In genomic region chr10:95336781-95337544, GRCm38 (mm10) we compare ENCODE assay signal across 11 mouse cellular contexts. TPM values are rescaled to one million over a fixed set of nuclear protein-coding genes. Genes with fewer than 3 reads are reported as not detected.
DNase-seq lines count a peak whose midpoint lies in the region; ATAC-seq and TF ChIP-seq lines count a peak whose summit lies in the region.
"Had no signal": no experiment of that assay in that cellular context is flagged by ENCODE, and none has a peak within 500 bp of the region (broad histone marks: within the 10 kb centered on the region; RNA-seq: fewer than 3 reads in every experiment).

No protein-coding gene starts in this region.

- TF ChIP-seq CTCF in Patski (IDR thresholded peaks at IDR 0.05) = no peak

- CTCF ChIA-PET in Patski (lab: Charles Lee) = no interaction called here

- peak; percentile 43; the same call in 1 of the 2 replicates for ATAC-seq in hindbrain, embryonic 12.5 days (ENCODE audit: low FRiP score)
- peak; percentile 62 for ATAC-seq in Patski
- peak; percentile 48; the same call in 1 of the 2 replicates for ATAC-seq in heart, embryonic 12.5 days (ENCODE audit: insufficient number of reproducible peaks, low FRiP score)
- ATAC-seq in midbrain, embryonic 14.5 days (ENCODE audit: low FRiP score, low TSS enrichment) = no peak
- ATAC-seq in activated CD4-positive, CD25-positive, alpha-beta regulatory T cell, adult 4 months = no peak
- ATAC-seq: CD4-positive, CD25-positive, alpha-beta regulatory T cell, adult 4 months; liver, postnatal 0 days had no signal

- POLR2A ChIA-PET in Patski (lab: Charles Lee) = interaction anchor here (1.5 kb wide), 1 partner anchor 12 kb away, joined by 3 read pairs; no protein-coding TSS in a partner anchor

- H3K36me3 ChIP-seq in hindbrain, embryonic 12.5 days = no peaks in the 10 kb centered on the region
- H3K36me3 ChIP-seq in hindbrain, embryonic 10.5 days = no peaks in the 10 kb centered on the region
- H3K36me3 ChIP-seq in heart, embryonic 12.5 days = no peaks in the 10 kb centered on the region
- H3K36me3 ChIP-seq in midbrain, embryonic 14.5 days (ENCODE audit: control insufficient read depth, insufficient read depth, low read length) = no peaks in the 10 kb centered on the region

- peaks cover 4% of the 10 kb centered on the region; the same call in 1 of the 2 replicates for H3K27me3 ChIP-seq in hindbrain, embryonic 12.5 days
- no peaks in the 10 kb centered on the region; the same call in 1 of the 2 replicates for H3K27me3 ChIP-seq in hindbrain, embryonic 10.5 days (ENCODE audit: insufficient read depth, poor library complexity, severe bottlenecking)
- no peaks in the 10 kb centered on the region for H3K27me3 ChIP-seq in Patski
- H3K27me3 ChIP-seq in heart, embryonic 12.5 days (replicated peaks) = no peaks in the 10 kb centered on the region
- no peaks in the 10 kb centered on the region for H3K27me3 ChIP-seq in midbrain, embryonic 14.5 days (ENCODE audit: control insufficient read depth, insufficient read depth, low read length)

- no peak overlapping the region for H3K4me3 ChIP-seq in hindbrain, embryonic 12.5 days
- no peak overlapping the region for H3K4me3 ChIP-seq in hindbrain, embryonic 10.5 days
- H3K4me3 ChIP-seq in heart, embryonic 12.5 days = no peak overlapping the region
- H3K4me3 ChIP-seq in midbrain, embryonic 14.5 days (replicated peaks; ENCODE audit: low read depth, low read length) = no peak overlapping the region

- peaks cover 11% of the 10 kb centered on the region for H3K4me1 ChIP-seq in hindbrain, embryonic 12.5 days
- peaks cover 10% of the 10 kb centered on the region for H3K4me1 ChIP-seq in hindbrain, embryonic 10.5 days (replicated peaks)
- H3K4me1 ChIP-seq in heart, embryonic 12.5 days (replicated peaks) = peaks cover 10% of the 10 kb centered on the region
- peaks cover 8% of the 10 kb centered on the region; the same call in 1 of the 2 replicates for H3K4me1 ChIP-seq in midbrain, embryonic 14.5 days (ENCODE audit: control insufficient read depth, insufficient read depth, low read length)

- WGBS in hindbrain, embryonic 12.5 days = 18% methylated on average over 4 of the region's 4 CpGs
- 34% methylated on average over 4 of the region's 4 CpGs for WGBS in hindbrain, embryonic 10.5 days
- 12% methylated on average over 4 of the region's 4 CpGs for WGBS in heart, embryonic 12.5 days
- 24% methylated on average over 4 of the region's 4 CpGs for WGBS in midbrain, embryonic 14.5 days

- DNase-seq in hindbrain, embryonic 10.5 days (ENCODE audit: low spot score) = no peak
- no peak for DNase-seq in Patski (ENCODE audit: low read depth, low spot score)
- DNase-seq in midbrain, embryonic 14.5 days = peak; percentile 73
- DNase-seq in spleen, adult 18-20 months = no peak
- no peak for DNase-seq in adrenal gland, postnatal 4 days (ENCODE audit: low spot score in 2 of 2)
- DNase-seq: layer of hippocampus, adult 9-11 months; liver, postnatal 0 days had no signal

- H3K4me2 ChIP-seq in hindbrain, embryonic 12.5 days (replicated peaks) = no peak overlapping the region
- H3K4me2 ChIP-seq in heart, embryonic 12.5 days = peak overlapping the region; percentile 29; the same call in 1 of the 2 replicates
- no peak overlapping the region for H3K4me2 ChIP-seq in midbrain, embryonic 14.5 days (ENCODE audit: low read length)

- no peaks in the 10 kb centered on the region for H3K9me3 ChIP-seq in hindbrain, embryonic 12.5 days (replicated peaks)
- no peaks in the 10 kb centered on the region for H3K9me3 ChIP-seq in hindbrain, embryonic 10.5 days
- H3K9me3 ChIP-seq in heart, embryonic 12.5 days (replicated peaks) = no peaks in the 10 kb centered on the region
- H3K9me3 ChIP-seq in midbrain, embryonic 14.5 days (ENCODE audit: control insufficient read depth, low read length) = no peaks in the 10 kb centered on the region

- in situ Hi-C loops in Patski (cut with MboI; ENCODE audit: low pct_unique_long_range_greater_than_20kb) = no loop called here

- no peak overlapping the region for H3K27ac ChIP-seq in hindbrain, embryonic 12.5 days
- no peak overlapping the region; the same call in 1 of the 2 replicates for H3K27ac ChIP-seq in hindbrain, embryonic 10.5 days
- H3K27ac ChIP-seq in heart, embryonic 12.5 days (ENCODE audit: poor library complexity, severe bottlenecking) = no peak overlapping the region
- peak overlapping the region; percentile 41; the same call in 1 of the 2 replicates for H3K27ac ChIP-seq in midbrain, embryonic 14.5 days (replicated peaks; ENCODE audit: low read depth, low read length)

- H3K9ac ChIP-seq in hindbrain, embryonic 12.5 days = no peak overlapping the region
- H3K9ac ChIP-seq in heart, embryonic 12.5 days = no peak overlapping the region
- no peak overlapping the region for H3K9ac ChIP-seq in midbrain, embryonic 14.5 days (replicated peaks; ENCODE audit: low read length)
- H3K9ac ChIP-seq: liver, postnatal 0 days had no signal

RNA-seq across cellular contexts. Expression of gene Cradd, which starts 13.0 kb away (rescaled TPM):
- polyA plus RNA-seq in hindbrain, embryonic 12.5 days (2016; fragmentation: Nextera tagmentation; extraction: Ambion mirVana) = 12.0 and 12.4 TPM in 2 replicates
- 10.9 and 13.3 TPM in 2 replicates for polyA plus RNA-seq in hindbrain, embryonic 10.5 days (2016; fragmentation: Nextera tagmentation; extraction: Ambion mirVana)
- polyA plus RNA-seq in Patski (2021) = 9.4 TPM
- 8.0 and 10.5 TPM in 2 replicates for polyA plus RNA-seq in heart, embryonic 12.5 days (2016; fragmentation: Nextera tagmentation; extraction: Ambion mirVana)
- 12.0 and 12.5 TPM in 2 replicates for polyA plus RNA-seq in midbrain, embryonic 14.5 days (2014; fragmentation: Nextera tagmentation; extraction: Ambion mirVana)
- 10 to 100 TPM; 31.3 to 34.4 TPM for polyA plus RNA-seq in activated CD4-positive, CD25-positive, alpha-beta regulatory T cell, adult 4 months (2017; shearing (Covaris generic))
- 10 to 100 TPM; 13.0 to 14.0 TPM for total RNA-seq in adrenal gland, postnatal 4 days (2021)

Comparison
In these comparisons a context has a peak if more than half of its experiments do, and no peak if none do; other contexts are left out.
1. ATAC-seq: peak in hindbrain, embryonic 12.5 days (single experiment), Patski (single experiment) and heart, embryonic 12.5 days (single experiment); none in midbrain, embryonic 14.5 days (single experiment) and activated CD4-positive, CD25-positive, alpha-beta regulatory T cell, adult 4 months (single experiment).